Comparison of ENCODE assay signal across 8 mouse cellular contexts in genomic region chr1:143702141-143702740, GRCm38 (mm10). TPM values are rescaled to one million over a fixed set of nuclear protein-coding genes. Genes with fewer than 3 reads are reported as not detected.
DNase-seq lines count a peak whose midpoint lies in the region; ATAC-seq and TF ChIP-seq lines count a peak whose summit lies in the region.

No protein-coding gene starts in this region.

- no peaks in the 10 kb centered on the region for H3K9me3 ChIP-seq in kidney, postnatal 0 days (replicated peaks; ENCODE audit: low read length)

- peak overlapping the region; percentile 95 for H3K27ac ChIP-seq in kidney, postnatal 0 days

- peak overlapping the region; percentile 65 for H3K4me2 ChIP-seq in kidney, postnatal 0 days (ENCODE audit: low read length)

- no peaks in the 10 kb centered on the region for H3K27me3 ChIP-seq in C2C12 (ENCODE audit: control insufficient read depth, insufficient read depth, insufficient read length)
- H3K27me3 ChIP-seq in kidney, postnatal 0 days (ENCODE audit: insufficient read depth, low read length) = no peaks in the 10 kb centered on the region

- peaks cover 13% of the 10 kb centered on the region for H3K36me3 ChIP-seq in C2C12 (ENCODE audit: control insufficient read depth, insufficient read depth)
- no peaks in the 10 kb centered on the region for H3K36me3 ChIP-seq in kidney, postnatal 0 days (ENCODE audit: insufficient read depth, low read length)

- peak; percentile 72 for ATAC-seq in kidney, postnatal 0 days (replicated peaks; ENCODE audit: low FRiP score, low read depth)
- ATAC-seq in megakaryocyte-erythroid progenitor cell, adult 5-6 weeks (replicated peaks; ENCODE audit: low FRiP score, low TSS enrichment, poor library complexity, severe bottlenecking) = peak; percentile 51

- peaks cover 52% of the 10 kb centered on the region for H3K79me2 ChIP-seq in C2C12 (ENCODE audit: control insufficient read depth, insufficient read depth)

- peak overlapping the region; percentile 93 for H3K9ac ChIP-seq in kidney, postnatal 0 days (ENCODE audit: low read depth, low read length)

- under 1% methylated on average over 45 of the region's 48 CpGs for WGBS in kidney, postnatal 0 days

- H3K4me3 ChIP-seq in C2C12 (ENCODE audit: insufficient read depth, poor library complexity, severe bottlenecking) = peak overlapping the region; percentile 85
- H3K4me3 ChIP-seq in kidney, postnatal 0 days (replicated peaks; ENCODE audit: low read depth, low read length) = peak overlapping the region; percentile 89

- TF ChIP-seq CTCF in C2C12 (IDR thresholded peaks at IDR 0.05; ENCODE audit: control insufficient read depth, insufficient read depth, insufficient read length) = no peak
- TF ChIP-seq CTCF in kidney, postnatal 0 days (IDR thresholded peaks at IDR 0.05; ENCODE audit: low read depth) = no peak

- peak; percentile 33 for DNase-seq in embryo, embryonic 10 days (ENCODE audit: low spot score)
- no peak for DNase-seq in embryo, embryonic 9.5 days (ENCODE audit: extremely low spot score)
- peak; percentile 34 for DNase-seq in c-Kit-positive CD71-positive TER-119-negative erythroid progenitor cells, embryonic 14.5 days (ENCODE audit: low read depth)
- peak; percentile 37 for DNase-seq in forelimb bud, embryonic 11.5 days (ENCODE audit: low read depth, low spot score)
- DNase-seq in kidney, postnatal 0 days (ENCODE audit: low spot score) = peak; percentile 61
- no peak for DNase-seq in B cell, adult 2 months

- peak overlapping the region; percentile 90 for H3ac ChIP-seq in C2C12 (ENCODE audit: control insufficient read depth, insufficient read length, low read depth)

- H3K4me1 ChIP-seq in kidney, postnatal 0 days (replicated peaks; ENCODE audit: insufficient read depth, low read length) = no peaks in the 10 kb centered on the region

- peaks cover 46% of the 10 kb centered on the region for H3K79me3 ChIP-seq in C2C12 (ENCODE audit: low read depth)

TF ChIP-seq in C2C12, 6 proteins besides CTCF, POLR2A, EP300 and RAD21:
- TF ChIP-seq FOSL1 (IDR thresholded peaks at IDR 0.05; ENCODE audit: insufficient read depth, low read length, poor library complexity, severe bottlenecking) = no peak

RNA-seq across cellular contexts. Expression of gene Cdc73, which starts 0.5 kb away (rescaled TPM):
- polyA plus RNA-seq in C2C12 (2012; fragmentation: generic; extraction: Trizol) = 17.4 TPM
- 20.4 TPM in 2 replicates for polyA plus RNA-seq in kidney, postnatal 0 days (2015; fragmentation: Nextera tagmentation; extraction: Ambion mirVana)
- total RNA-seq in megakaryocyte-erythroid progenitor cell, adult 5-6 weeks (2014; fragmentation: Nextera tagmentation) = 77.8 and 82.6 TPM in 2 replicates
- 18.4 and 25.9 TPM in 2 replicates for total RNA-seq in megakaryocyte-erythroid progenitor cell, adult 5-6 weeks (2017)

RNA-seq across cellular contexts. Expression of gene Glrx2, which starts 13.9 kb away (rescaled TPM):
- polyA plus RNA-seq in C2C12 (2012; fragmentation: generic; extraction: Trizol) = 63.7 TPM
- polyA plus RNA-seq in kidney, postnatal 0 days (2015; fragmentation: Nextera tagmentation; extraction: Ambion mirVana) = 113 and 121 TPM in 2 replicates
- 68.9 and 106 TPM in 2 replicates for total RNA-seq in megakaryocyte-erythroid progenitor cell, adult 5-6 weeks (2014; fragmentation: Nextera tagmentation)
- total RNA-seq in megakaryocyte-erythroid progenitor cell, adult 5-6 weeks (2017) = 51.3 and 54.5 TPM in 2 replicates

Comparison
In these comparisons a context has a peak if more than half of its experiments do, and no peak if none do; other contexts are left out.
1. DNase-seq: peak in embryo, embryonic 10 days (single experiment), c-Kit-positive CD71-positive TER-119-negative erythroid progenitor cells, embryonic 14.5 days (single experiment), forelimb bud, embryonic 11.5 days (single experiment) and kidney, postnatal 0 days (single experiment); none in embryo, embryonic 9.5 days (single experiment) and B cell, adult 2 months (0 of 2).